Mouse (Mus musculus) MEL (cell line): Measurements from ENCODE around the gene St6galnac3. TPM values are rescaled to one million over a fixed set of nuclear protein-coding genes. Genes with fewer than 3 reads are reported as not detected.

Experiments
- DNase-seq: peaks from one replicate; pipeline ENCODE4 v3.0.0; 2011; ENCODE audit warnings: low read depth, low spot score
- H3K27ac ChIP-seq: 2 replicates; pipeline ENCODE4 v1.5.1; 2012; ENCODE audit warnings: low read depth, mild to moderate bottlenecking, control low read depth, low read length, moderate library complexity; ENCODE audit not compliant: control insufficient read depth
- H3K27me3 ChIP-seq, 2 experiments: fragments of 150-350 bp in 1 of 2; sonication (generic) in 1 of 2; 2 replicates each; pipeline ENCODE4 v1.6.1; 2012; ENCODE audit warnings: low read length in 2 of 2, mild to moderate bottlenecking in 2 of 2, improper control_type of control experiment in 1 of 2, moderate library complexity in 1 of 2; ENCODE audit not compliant: insufficient read depth in 2 of 2, control insufficient read depth in 1 of 2
- H3K36me3 ChIP-seq, 2 experiments: 2 replicates each; pipeline ENCODE4 v1.6.1; 2012 to 2014; ENCODE audit warnings: low read length in 2 of 2, improper control_type of control experiment in 1 of 2, inconsistent platforms in 1 of 2, mild to moderate bottlenecking in 1 of 2; ENCODE audit not compliant: insufficient read depth in 2 of 2, control insufficient read depth in 1 of 2
- H3K4me1 ChIP-seq, 2 experiments: fragments of 150-350 bp in 1 of 2; sonication (generic) in 1 of 2; 2 replicates each; pipeline ENCODE4 v1.6.1; 2012; ENCODE audit warnings: low read length in 2 of 2, improper control_type of control experiment in 1 of 2, mild to moderate bottlenecking in 1 of 2; ENCODE audit not compliant: insufficient read depth in 2 of 2, control insufficient read depth in 1 of 2
- H3K4me3 ChIP-seq, 2 experiments: fragments of 150-350 bp in 1 of 2; sonication (generic) in 1 of 2; 2 replicates each; pipeline ENCODE4 v1.5.1; 2012; ENCODE audit warnings: low read depth in 2 of 2, low read length in 2 of 2, mild to moderate bottlenecking in 2 of 2, moderate library complexity in 2 of 2, control low read depth in 1 of 2, improper control_type of control experiment in 1 of 2; ENCODE audit not compliant: control insufficient read depth in 1 of 2, insufficient read depth in 1 of 2
- H3K79me2 ChIP-seq: 2 replicates; pipeline ENCODE4 v1.6.1; 2012; ENCODE audit warnings: mild to moderate bottlenecking, low read length, moderate library complexity; ENCODE audit not compliant: control insufficient read depth, poor library complexity, insufficient read depth
- H3K9ac ChIP-seq: 2 replicates; pipeline ENCODE4 v1.6.1; 2012; ENCODE audit warnings: low read depth, mild to moderate bottlenecking, control low read depth, low read length, moderate library complexity; ENCODE audit not compliant: control insufficient read depth, poor library complexity, severe bottlenecking
- H3K9me3 ChIP-seq: fragments of 150-350 bp; sonication (generic); replicated peaks from 2 replicates; pipeline ENCODE4 v1.6.1; 2012; ENCODE audit warnings: mild to moderate bottlenecking, low read length, improper control_type of control experiment, moderate library complexity; ENCODE audit not compliant: insufficient read depth
- ELF1 ChIP-seq: IDR thresholded peaks from 2 replicates; pipeline ENCODE4 v1.6.1; 2014; ENCODE audit warnings: low read depth, mild to moderate bottlenecking, inconsistent platforms, low read length, improper control_type of control experiment, moderate library complexity
- EP300 ChIP-seq, 2 experiments: IDR thresholded peaks; 2 replicates each; pipeline ENCODE4 v1.6.1; 2011; ENCODE audit warnings: improper control_type of control experiment in 2 of 2, low read length in 2 of 2, low read depth in 1 of 2, mild to moderate bottlenecking in 1 of 2
- ETS1 ChIP-seq: IDR thresholded peaks from 2 replicates; pipeline ENCODE4 v1.6.1; 2012; ENCODE audit warnings: low read depth, mild to moderate bottlenecking, inconsistent platforms, low read length, improper control_type of control experiment, moderate library complexity
- MAFK ChIP-seq: IDR thresholded peaks from 2 replicates; pipeline ENCODE4 v1.6.1; 2011; ENCODE audit warnings: low read depth, mild to moderate bottlenecking, low read length, improper control_type of control experiment, borderline replicate concordance
- MAZ ChIP-seq: IDR thresholded peaks from 2 replicates; pipeline ENCODE4 v1.6.1; 2012; ENCODE audit warnings: low read depth, mild to moderate bottlenecking, inconsistent platforms, low read length, improper control_type of control experiment
- NRF1 ChIP-seq: IDR thresholded peaks from 2 replicates; pipeline ENCODE4 v1.6.1; 2014; ENCODE audit warnings: low read depth, mild to moderate bottlenecking, inconsistent platforms, low read length, improper control_type of control experiment, moderate library complexity; ENCODE audit not compliant: poor library complexity, insufficient read depth, severe bottlenecking
- RCOR1 ChIP-seq: IDR thresholded peaks from 2 replicates; pipeline ENCODE4 v1.6.1; 2012; ENCODE audit warnings: low read depth, mild to moderate bottlenecking, inconsistent platforms, low read length, improper control_type of control experiment
- USF2 ChIP-seq, 2 experiments: IDR thresholded peaks; 2 replicates each; pipeline ENCODE4 v1.6.1; 2011 to 2012; ENCODE audit warnings: improper control_type of control experiment in 2 of 2, low read length in 2 of 2, borderline replicate concordance in 1 of 2, inconsistent platforms in 1 of 2, low read depth in 1 of 2, mild to moderate bottlenecking in 1 of 2; ENCODE audit not compliant: insufficient read depth in 1 of 2
- ZC3H11A ChIP-seq: IDR thresholded peaks from 2 replicates; pipeline ENCODE4 v1.6.1; 2012; ENCODE audit warnings: low read depth, mild to moderate bottlenecking, inconsistent platforms, low read length, improper control_type of control experiment
- polyA plus RNA-seq, 2 experiments: library from polyadenylated mRNA; stranded (reverse) in 1 of 2; unstranded in 1 of 2; fragments of >175 nt in 1 of 2; fragments of >200 nt in 1 of 2; gene quantifications; 2 replicates each; pipeline versions ENCODE4 v1.2.1 to v1.2.4; 2012; ENCODE audit warnings: low replicate concordance in 2 of 2, low read depth in 1 of 2; ENCODE audit not compliant: insufficient read length in 2 of 2, insufficient read depth in 1 of 2, missing spikeins in 1 of 2
- total RNA-seq: library from RNA; depleted of rRNA; stranded (reverse); fragments of 300-350 nt; gene quantifications from 2 replicates; pipeline ENCODE4 v1.2.3, GENCODE M21; 2012; rRNA removed

Gene St6galnac3
- total and polyA plus RNA-seq, 3 experiments: 7.8 to 11.4 TPM; not detected in 1

- H3K4me3 ChIP-seq: no peak overlapping the region
- H3K9me3 ChIP-seq: no peaks in the 10 kb centered on the region
- no peaks in the 10 kb centered on the region for H3K4me1 ChIP-seq
- TF ChIP-seq ELF1: no peak
- no peak for TF ChIP-seq ETS1
- no peak for TF ChIP-seq USF2 (IDR thresholded peaks at IDR 0.05; ENCODE audit: borderline replicate concordance in 1 of 2, insufficient read depth in 1 of 2, low read depth in 1 of 2, low read length in 2 of 2)
- TF ChIP-seq MAZ: no peak
- TF ChIP-seq EP300 (IDR thresholded peaks at IDR 0.05; ENCODE audit: low read depth in 1 of 2, low read length in 2 of 2): no peak
- TF ChIP-seq ZC3H11A: no peak
- TF ChIP-seq RCOR1: no peak
- no peak for TF ChIP-seq NRF1
- no peak for TF ChIP-seq MAFK
- no peaks in the 10 kb centered on the region for H3K36me3 ChIP-seq
- H3K9ac ChIP-seq: no peak overlapping the region
- H3K27ac ChIP-seq: no peak overlapping the region
- peak; percentile 53 for DNase-seq
- no peaks in the 10 kb centered on the region for H3K79me2 ChIP-seq
- peaks cover 1 to 4% of the 10 kb centered on the region in 2 experiments; a peak in 2 of 4 replicates for H3K27me3 ChIP-seq
Observed at GRCm38 (mm10) chr3:153148887-153149286, 576.1 kb downstream of the St6galnac3 start.

Other genes with a start within 250 kb of the St6galnac3 start
- 9.0 and 9.7 TPM in 2 replicates for gene Asb17, start 119.0 kb upstream of the St6galnac3 start, total RNA-seq
- 1 to 10 TPM in 1 of 2 experiments, not detected in 1; 5.7 TPM for gene Asb17, start 119.0 kb upstream of the St6galnac3 start, polyA plus RNA-seq
- 0.42 and 0.50 TPM in 2 replicates for gene Msh4, start 181.0 kb upstream of the St6galnac3 start, total RNA-seq
- under 1 TPM in 1 of 2 experiments, not detected in 1; 0.15 TPM for gene Msh4, start 181.0 kb upstream of the St6galnac3 start, polyA plus RNA-seq
- 164 and 175 TPM in 2 replicates for gene Rabggtb, start 187.8 kb upstream of the St6galnac3 start, total RNA-seq
- 100 to 1,000 TPM in 1 of 2 experiments, not detected in 1; 146 TPM for gene Rabggtb, start 187.8 kb upstream of the St6galnac3 start, polyA plus RNA-seq
- gene Acadm, start 219.5 kb upstream of the St6galnac3 start, total RNA-seq: 33.0 and 36.7 TPM in 2 replicates
- gene Acadm, start 219.5 kb upstream of the St6galnac3 start, polyA plus RNA-seq: 10 to 100 TPM in 1 of 2 experiments, not detected in 1; 44.3 TPM
- gene Slc44a5, start 248.3 kb upstream of the St6galnac3 start, total RNA-seq: not detected in 2 replicates
- gene Slc44a5, start 248.3 kb upstream of the St6galnac3 start, polyA plus RNA-seq: not detected